Mouse (Mus musculus): Measurements from ENCODE around the gene Mbtd1. TPM values are rescaled to one million over a fixed set of nuclear protein-coding genes. Genes with fewer than 3 reads are reported as not detected.
"Not testable (repeated sequence)": the region's sequence is repeated elsewhere in the genome, so short reads cannot be mapped to it uniquely, and the experiment has no call there.

Mbtd1 gene
- polyA plus RNA-seq, 1 experiment from 2014 or later = 18.0 TPM

DNA sequence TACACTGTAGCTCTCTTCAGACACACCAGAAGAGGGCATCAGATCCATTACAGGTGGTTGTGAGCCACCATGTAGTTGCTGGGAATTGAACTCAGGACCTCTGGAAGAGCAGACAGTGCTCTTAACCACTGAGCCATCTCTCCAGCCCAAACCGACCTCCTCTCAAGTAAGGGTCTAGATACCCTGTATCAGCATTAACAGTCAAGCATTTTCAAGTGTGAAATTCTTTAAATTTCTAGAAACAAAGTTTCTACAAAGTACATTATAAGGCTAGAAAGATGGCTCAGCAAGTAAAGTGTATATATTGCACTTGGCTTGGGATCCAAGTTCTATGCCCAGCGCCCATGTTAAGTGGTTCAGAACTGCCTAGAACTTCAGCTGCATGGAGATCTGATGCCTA lies 29.4 kb downstream of the Mbtd1 start:
- not testable (repeated sequence) for H3K9ac ChIP-seq (ENCODE audit: low read depth, low read length); H3K27me3 ChIP-seq (replicated peaks; ENCODE audit: control insufficient read depth, insufficient read depth, low read length); H3K4me1 ChIP-seq (ENCODE audit: control insufficient read depth, insufficient read depth, low read depth, low read length); H3K9me3 ChIP-seq (ENCODE audit: control insufficient read depth, low read length); H3K27ac ChIP-seq (ENCODE audit: low read depth, low read length); H3K4me3 ChIP-seq (ENCODE audit: low read length); ATAC-seq; H3K4me2 ChIP-seq (ENCODE audit: low read length)
- 97% methylated on average over 2 of the region's 2 CpGs for WGBS
- peaks cover 29% of the 10 kb centered on the region for H3K36me3 ChIP-seq (ENCODE audit: control insufficient read depth, insufficient read depth, low read length)

DNA sequence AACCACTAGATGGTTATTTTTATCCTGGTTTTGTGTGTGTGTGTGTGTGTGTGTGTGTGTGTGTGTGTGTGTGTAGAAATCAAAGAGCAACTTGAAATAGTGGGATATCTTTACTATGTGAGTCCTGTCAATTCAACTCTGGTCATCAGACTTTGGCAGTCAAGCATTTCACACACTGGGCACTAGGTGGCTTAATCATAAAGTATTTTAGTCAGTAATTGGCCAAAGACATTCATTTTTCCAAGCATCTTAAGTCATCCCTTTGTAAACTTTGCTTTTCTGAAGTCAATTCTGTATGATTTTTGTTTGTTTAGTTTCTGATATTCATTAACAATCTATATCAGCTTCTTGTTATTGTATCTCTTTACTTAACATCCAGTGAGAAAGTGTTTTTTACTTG lies 43.5 kb downstream of the Mbtd1 start:
- H3K36me3 ChIP-seq (ENCODE audit: control insufficient read depth, insufficient read depth, low read length) = peaks cover 25% of the 10 kb centered on the region
- no peaks in the 10 kb centered on the region for H3K27me3 ChIP-seq (replicated peaks; ENCODE audit: control insufficient read depth, insufficient read depth, low read length)
- no peak for ATAC-seq

DNA sequence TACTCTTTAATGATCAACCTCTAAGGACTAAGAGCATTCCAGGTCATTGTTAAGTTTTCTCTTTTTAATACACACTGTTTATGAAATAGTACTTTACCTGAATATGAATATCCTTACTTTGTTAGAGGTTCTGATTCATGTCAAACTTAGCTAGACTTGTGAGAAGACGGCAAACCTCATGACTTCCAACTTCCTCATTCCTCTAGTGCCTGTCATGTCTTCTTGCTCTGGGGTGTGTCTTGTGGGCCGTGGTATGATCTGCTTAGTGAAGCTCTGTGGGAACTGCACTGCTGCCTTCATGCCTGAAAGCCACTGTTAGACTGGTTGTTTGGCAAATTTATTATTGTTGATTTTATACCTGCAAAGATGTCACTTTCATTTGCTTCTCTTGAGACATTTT lies 55.3 kb downstream of the Mbtd1 start:
- ATAC-seq = no peak
- peaks cover 12% of the 10 kb centered on the region; the same call in 1 of the 2 replicates for H3K36me3 ChIP-seq (ENCODE audit: control insufficient read depth, insufficient read depth, low read length)
- H3K9ac ChIP-seq (ENCODE audit: low read depth, low read length) = no peak overlapping the region
- H3K9me3 ChIP-seq (ENCODE audit: control insufficient read depth, low read length) = no peaks in the 10 kb centered on the region
- H3K27ac ChIP-seq (ENCODE audit: low read depth, low read length) = no peak overlapping the region
- no peaks in the 10 kb centered on the region for H3K4me1 ChIP-seq (ENCODE audit: control insufficient read depth, insufficient read depth, low read depth, low read length)
- no peaks in the 10 kb centered on the region for H3K27me3 ChIP-seq (replicated peaks; ENCODE audit: control insufficient read depth, insufficient read depth, low read length)
- WGBS = 93% methylated on average over 2 of the region's 2 CpGs
- no peak overlapping the region for H3K4me3 ChIP-seq (ENCODE audit: low read length)
- H3K4me2 ChIP-seq (ENCODE audit: low read length) = no peak overlapping the region

More for the DNA sequence above, 43.5 kb downstream of the Mbtd1 start:
- H3K4me2 ChIP-seq (ENCODE audit: low read length) = no peak overlapping the region
- no peak overlapping the region for H3K4me3 ChIP-seq (ENCODE audit: low read length)
- H3K4me1 ChIP-seq (ENCODE audit: control insufficient read depth, insufficient read depth, low read depth, low read length) = no peaks in the 10 kb centered on the region
- H3K27ac ChIP-seq (ENCODE audit: low read depth, low read length) = no peak overlapping the region
- no peaks in the 10 kb centered on the region for H3K9me3 ChIP-seq (ENCODE audit: control insufficient read depth, low read length)
- no peak overlapping the region for H3K9ac ChIP-seq (ENCODE audit: low read depth, low read length)

DNA sequence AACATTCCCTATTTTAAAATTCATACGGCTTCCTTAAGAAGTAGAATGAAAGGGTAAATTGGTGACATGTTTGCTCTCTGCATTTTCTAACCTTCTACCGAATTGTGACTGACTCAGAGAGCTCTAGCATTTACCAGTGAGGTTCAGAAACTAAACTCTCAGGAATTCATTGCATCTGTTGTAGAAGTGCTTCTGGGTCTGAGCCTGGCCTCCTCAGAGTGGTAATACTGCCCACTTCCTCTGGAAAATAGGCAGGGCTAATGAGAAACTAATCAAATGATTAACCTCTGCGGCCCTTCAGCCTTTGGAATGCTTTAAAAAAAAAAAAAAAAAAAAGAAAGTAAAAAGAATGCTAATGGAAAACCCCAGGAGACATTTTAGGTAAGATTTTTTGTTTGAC lies 59.3 kb downstream of the Mbtd1 start:
- no peaks in the 10 kb centered on the region for H3K9me3 ChIP-seq (ENCODE audit: control insufficient read depth, low read length)
- H3K4me3 ChIP-seq (ENCODE audit: low read length) = no peak overlapping the region
- no peaks in the 10 kb centered on the region for H3K4me1 ChIP-seq (ENCODE audit: control insufficient read depth, insufficient read depth, low read depth, low read length)
- H3K27me3 ChIP-seq (replicated peaks; ENCODE audit: control insufficient read depth, insufficient read depth, low read length) = no peaks in the 10 kb centered on the region
- H3K27ac ChIP-seq (ENCODE audit: low read depth, low read length) = no peak overlapping the region
- H3K36me3 ChIP-seq (ENCODE audit: control insufficient read depth, insufficient read depth, low read length) = peaks cover 13% of the 10 kb centered on the region
- no peak for ATAC-seq
- H3K4me2 ChIP-seq (ENCODE audit: low read length) = no peak overlapping the region
- WGBS = 83% methylated on average over 3 of the region's 3 CpGs
- no peak overlapping the region for H3K9ac ChIP-seq (ENCODE audit: low read depth, low read length)

DNA sequence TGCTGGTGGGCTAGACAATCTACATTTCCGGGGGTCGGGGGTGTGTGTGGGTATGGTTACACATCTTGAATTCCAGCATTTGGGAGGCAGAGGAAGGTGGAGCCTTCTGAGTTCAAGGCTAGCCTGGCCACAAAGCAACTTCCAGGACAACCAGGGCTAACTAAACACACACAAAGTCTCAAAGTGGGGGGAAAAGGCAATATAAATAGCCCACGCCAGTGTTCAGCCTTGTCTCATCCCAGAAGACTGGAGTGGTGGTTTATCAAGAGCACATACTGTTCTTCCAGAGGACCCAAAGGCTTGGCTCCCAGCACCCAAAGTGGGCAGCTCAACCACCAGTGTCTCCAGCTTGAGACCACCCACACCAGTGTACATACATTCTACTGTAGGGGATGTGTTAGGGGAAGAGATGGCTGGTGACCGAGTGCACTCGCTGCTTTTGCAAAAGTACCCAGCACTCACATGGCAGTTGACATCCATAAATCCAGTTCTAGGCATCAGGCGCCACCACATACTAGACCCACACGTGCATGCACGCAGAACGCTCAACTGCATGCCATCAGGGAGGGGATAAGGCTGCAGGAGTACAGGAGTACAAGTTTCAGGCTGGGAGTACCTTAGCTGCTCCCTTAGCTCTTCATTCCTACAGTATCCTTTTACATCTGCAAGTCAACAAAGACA lies 63.4 kb downstream of the Mbtd1 start:
- Histone ChIP-seq H3K27ac (ENCODE audit: low read depth, low read length) (no peak overlapping the region), H3K36me3 (ENCODE audit: control insufficient read depth, insufficient read depth, low read length) (peaks cover 14% of the 10 kb centered on the region), H3K4me3 (ENCODE audit: low read length) (no peak overlapping the region), H3K27me3 (replicated peaks; ENCODE audit: control insufficient read depth, insufficient read depth, low read length) (no peaks in the 10 kb centered on the region), H3K9ac (ENCODE audit: low read depth, low read length) (no peak overlapping the region), H3K4me1 (ENCODE audit: control insufficient read depth, insufficient read depth, low read depth, low read length) (peaks cover 6% of the 10 kb centered on the region; the same call in 1 of the 2 replicates), H3K9me3 (ENCODE audit: control insufficient read depth, low read length) (no peaks in the 10 kb centered on the region), H3K4me2 (ENCODE audit: low read length) (no peak overlapping the region)
- WGBS = 89% methylated on average over 9 of the region's 9 CpGs
- no peak for ATAC-seq

DNA sequence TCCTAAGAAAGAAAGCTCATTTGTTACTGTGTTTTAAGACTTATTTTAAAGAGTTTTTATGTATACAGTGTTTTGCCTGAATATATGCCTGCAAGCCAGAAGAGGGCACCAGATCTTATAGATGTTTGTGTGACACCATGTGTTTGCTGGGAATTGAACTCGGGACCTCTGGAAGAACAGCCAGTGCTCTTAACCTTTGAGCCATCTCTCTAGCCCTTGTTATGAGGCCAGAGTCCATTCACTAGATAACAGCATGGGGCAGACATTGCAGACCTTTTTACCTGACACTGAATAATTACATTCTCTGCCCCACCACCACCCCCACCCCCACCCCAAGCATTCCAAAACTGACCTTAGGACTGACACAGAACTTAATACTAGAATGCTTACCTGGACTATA lies 64.4 kb downstream of the Mbtd1 start:
- no peaks in the 10 kb centered on the region for H3K27me3 ChIP-seq (replicated peaks; ENCODE audit: control insufficient read depth, insufficient read depth, low read length)
- no peak for ATAC-seq
- H3K4me3 ChIP-seq (ENCODE audit: low read length) = no peak overlapping the region
- H3K36me3 ChIP-seq (ENCODE audit: control insufficient read depth, insufficient read depth, low read length) = peaks cover 14% of the 10 kb centered on the region
- H3K4me1 ChIP-seq (ENCODE audit: control insufficient read depth, insufficient read depth, low read depth, low read length) = peaks cover 9% of the 10 kb centered on the region
- no peaks in the 10 kb centered on the region for H3K9me3 ChIP-seq (ENCODE audit: control insufficient read depth, low read length)
- WGBS = 86% methylated on average over 1 of the region's 1 CpGs
- no peak overlapping the region for H3K4me2 ChIP-seq (ENCODE audit: low read length)
- H3K27ac ChIP-seq (ENCODE audit: low read depth, low read length) = no peak overlapping the region
- no peak overlapping the region for H3K9ac ChIP-seq (ENCODE audit: low read depth, low read length)

DNA sequence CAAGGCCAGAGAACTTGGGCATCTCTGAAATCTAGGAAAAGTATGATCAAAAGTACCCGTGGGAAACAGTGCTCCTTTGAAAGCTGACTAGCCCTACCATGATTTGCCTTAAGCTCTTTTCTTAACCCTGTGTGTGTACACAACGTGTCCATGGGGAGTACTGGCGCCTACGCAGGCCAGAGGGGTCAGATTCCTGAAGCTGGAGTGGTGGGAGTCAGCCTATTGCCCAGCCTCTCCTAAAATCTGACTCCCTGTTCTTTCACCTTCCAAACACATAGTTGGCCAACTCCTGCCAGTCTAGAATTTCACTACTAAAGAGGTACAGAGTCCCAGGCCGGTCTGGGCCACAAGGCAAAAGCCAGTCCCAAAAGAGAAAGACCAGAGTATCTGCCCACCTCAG lies 66.7 kb downstream of the Mbtd1 start:
- no peaks in the 10 kb centered on the region for H3K9me3 ChIP-seq (ENCODE audit: control insufficient read depth, low read length)
- no peak overlapping the region for H3K27ac ChIP-seq (ENCODE audit: low read depth, low read length)
- H3K4me3 ChIP-seq (ENCODE audit: low read length) = no peak overlapping the region
- H3K9ac ChIP-seq (ENCODE audit: low read depth, low read length) = no peak overlapping the region
- H3K36me3 ChIP-seq (ENCODE audit: control insufficient read depth, insufficient read depth, low read length) = peaks cover 12% of the 10 kb centered on the region
- H3K4me1 ChIP-seq (ENCODE audit: control insufficient read depth, insufficient read depth, low read depth, low read length) = peaks cover 14% of the 10 kb centered on the region
- 84% methylated on average over 5 of the region's 5 CpGs for WGBS
- ATAC-seq = no peak
- no peaks in the 10 kb centered on the region for H3K27me3 ChIP-seq (replicated peaks; ENCODE audit: control insufficient read depth, insufficient read depth, low read length)
- no peak overlapping the region for H3K4me2 ChIP-seq (ENCODE audit: low read length)

DNA sequence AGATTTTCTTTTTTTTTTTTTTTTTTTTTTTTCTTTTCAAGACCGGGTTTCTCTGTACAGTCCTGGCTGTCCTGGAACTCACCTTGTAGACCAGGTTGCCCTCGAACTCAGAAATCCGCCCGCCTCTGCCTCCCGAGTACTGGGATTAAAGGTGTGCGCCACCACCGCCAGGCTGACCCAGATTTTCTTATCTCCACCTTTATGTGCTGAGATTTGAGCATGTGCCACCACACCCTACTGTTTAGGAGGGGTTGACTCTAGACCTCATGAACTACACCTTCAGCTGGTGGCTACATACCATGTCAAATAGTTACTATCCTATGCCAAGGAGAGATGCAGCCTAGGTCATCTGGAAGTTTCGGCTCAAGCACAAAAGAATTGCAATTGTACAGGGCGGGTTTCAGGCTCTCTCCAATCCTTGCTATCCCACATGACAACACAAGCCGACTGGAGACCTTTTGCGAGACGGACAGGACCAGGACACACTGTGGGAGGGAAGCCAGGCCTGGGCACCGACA lies 69.1 kb downstream of the Mbtd1 start:
- peak overlapping the region; percentile 57 for H3K4me3 ChIP-seq (ENCODE audit: low read length)
- H3K9me3 ChIP-seq (ENCODE audit: control insufficient read depth, low read length) = no peaks in the 10 kb centered on the region
- peak overlapping the region; percentile 89 for H3K4me2 ChIP-seq (ENCODE audit: low read length)
- H3K27ac ChIP-seq (ENCODE audit: low read depth, low read length) = peak overlapping the region; percentile 79
- peak overlapping the region; percentile 75 for H3K9ac ChIP-seq (ENCODE audit: low read depth, low read length)
- WGBS = 47% methylated on average over 13 of the region's 13 CpGs
- H3K4me1 ChIP-seq (ENCODE audit: control insufficient read depth, insufficient read depth, low read depth, low read length) = peaks cover 14% of the 10 kb centered on the region
- peak; percentile 29 for ATAC-seq
- peaks cover 16% of the 10 kb centered on the region for H3K36me3 ChIP-seq (ENCODE audit: control insufficient read depth, insufficient read depth, low read length)
- H3K27me3 ChIP-seq (replicated peaks; ENCODE audit: control insufficient read depth, insufficient read depth, low read length) = no peaks in the 10 kb centered on the region

DNA sequence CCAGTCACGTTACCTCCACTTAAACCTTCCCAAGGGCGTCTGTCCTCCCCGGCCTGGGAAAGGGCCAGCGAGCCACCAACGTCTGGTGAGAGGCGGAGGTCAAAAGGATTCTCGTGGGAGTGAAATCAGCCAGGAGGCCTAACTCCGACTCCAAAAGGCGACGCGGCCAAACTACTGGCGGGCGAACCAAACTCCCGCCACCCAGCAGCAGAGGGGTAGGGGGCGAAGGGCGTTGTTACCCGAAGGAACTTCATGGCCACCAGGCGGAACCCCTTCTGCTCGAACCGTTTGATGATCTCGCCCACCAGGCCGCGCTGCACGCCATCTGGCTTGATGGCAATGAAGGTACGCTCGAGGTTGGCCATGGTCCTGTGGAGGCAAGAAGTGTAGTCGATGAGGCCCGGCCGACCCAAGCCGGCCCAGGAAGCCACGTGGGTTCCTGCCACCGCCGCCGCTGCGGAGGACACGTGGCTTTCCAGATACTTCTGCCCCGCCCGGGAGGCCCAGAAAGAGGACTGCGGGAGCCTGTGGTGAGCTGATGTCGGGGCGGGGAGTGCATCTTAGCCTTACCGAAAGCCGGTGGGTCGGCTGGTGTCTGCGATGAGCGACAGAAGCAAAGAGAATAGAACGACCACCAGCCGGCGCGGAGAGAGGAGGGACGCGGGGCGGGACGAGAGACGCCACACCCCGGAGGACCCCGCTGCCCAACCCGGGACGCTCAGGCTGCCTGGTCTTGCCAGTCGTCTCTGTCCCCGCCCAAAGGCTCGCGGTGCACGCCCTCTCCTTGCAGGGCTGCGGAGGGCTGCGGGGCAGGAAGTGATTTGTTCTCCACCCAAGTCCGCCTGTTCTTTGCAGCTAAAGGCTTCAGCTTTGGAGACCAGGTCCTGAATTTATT lies 69.9 kb downstream of the Mbtd1 start:
- peaks cover 17% of the 10 kb centered on the region for H3K36me3 ChIP-seq (ENCODE audit: control insufficient read depth, insufficient read depth, low read length)
- H3K4me1 ChIP-seq (ENCODE audit: control insufficient read depth, insufficient read depth, low read depth, low read length) = peaks cover 14% of the 10 kb centered on the region
- no peaks in the 10 kb centered on the region for H3K9me3 ChIP-seq (ENCODE audit: control insufficient read depth, low read length)
- H3K4me2 ChIP-seq (ENCODE audit: low read length) = peak overlapping the region; percentile 89
- no peaks in the 10 kb centered on the region for H3K27me3 ChIP-seq (replicated peaks; ENCODE audit: control insufficient read depth, insufficient read depth, low read length)
- peak overlapping the region; percentile 79 for H3K27ac ChIP-seq (ENCODE audit: low read depth, low read length)
- WGBS = under 1% methylated on average over 60 of the region's 67 CpGs
- peak overlapping the region; percentile 75 for H3K9ac ChIP-seq (ENCODE audit: low read depth, low read length)
- ATAC-seq = peak; percentile 97
- peak overlapping the region; percentile 57 for H3K4me3 ChIP-seq (ENCODE audit: low read length)

Data from hindbrain, embryonic 16.5 days (tissue).